Mouse (Mus musculus) forelimb bud, embryonic 11.5 days (tissue): ENCODE measurements around the gene Crygs.
"Not testable (repeated sequence)": the region's sequence is repeated elsewhere in the genome, so short reads cannot be mapped to it uniquely, and the experiment has no call there.

ENCODE experiments used
- DNase-seq: peaks from one replicate; pipeline ENCODE4 v3.0.0-alpha.2; 2012; ENCODE audit warnings: low read depth, low spot score

Gene Crygs

DNA sequence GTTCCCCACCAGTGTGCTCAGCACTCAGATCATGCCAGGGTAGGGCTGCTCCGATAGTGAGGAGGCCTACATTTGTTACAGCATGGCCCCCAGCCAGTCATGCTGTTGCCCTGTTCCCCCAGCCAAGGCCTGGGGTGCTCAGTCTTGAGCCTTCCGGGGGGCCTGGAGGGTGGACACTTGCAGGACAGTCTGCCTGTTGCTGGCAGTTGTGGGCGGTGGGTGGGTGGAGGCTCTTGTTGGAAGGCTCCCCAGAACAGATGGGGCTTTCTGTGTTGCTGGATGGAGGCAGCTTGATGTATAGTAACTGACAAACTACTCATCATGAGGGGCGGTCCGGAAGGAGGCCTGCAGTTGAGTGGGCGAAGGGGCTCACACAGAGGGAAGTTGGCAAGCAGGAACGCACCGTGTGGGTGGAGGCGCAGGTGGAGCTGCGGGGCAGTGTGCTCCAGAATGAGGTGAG is 21.4 kb downstream of the Crygs start:
- no peak for DNase-seq

DNA sequence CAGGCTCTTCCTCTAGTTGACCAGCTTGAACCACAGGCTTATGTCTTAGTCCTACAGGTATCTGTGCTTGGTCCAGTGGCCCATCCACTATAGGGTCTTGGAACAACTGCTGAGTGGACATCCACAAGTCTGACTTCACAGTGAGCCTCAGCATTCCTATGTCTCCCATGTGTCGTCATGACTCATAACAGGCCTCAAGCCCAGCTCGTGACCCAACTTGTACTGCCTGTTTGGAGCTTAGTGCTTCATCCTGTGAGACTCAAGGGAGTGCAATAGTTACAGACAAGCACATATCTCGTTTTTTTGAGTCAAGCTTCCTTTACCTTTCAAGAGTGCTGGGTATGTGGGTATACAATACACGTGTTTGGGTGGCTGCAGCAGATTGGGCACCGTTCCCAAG is 28.7 kb downstream of the Crygs start:
- DNase-seq, result no peak

DNA sequence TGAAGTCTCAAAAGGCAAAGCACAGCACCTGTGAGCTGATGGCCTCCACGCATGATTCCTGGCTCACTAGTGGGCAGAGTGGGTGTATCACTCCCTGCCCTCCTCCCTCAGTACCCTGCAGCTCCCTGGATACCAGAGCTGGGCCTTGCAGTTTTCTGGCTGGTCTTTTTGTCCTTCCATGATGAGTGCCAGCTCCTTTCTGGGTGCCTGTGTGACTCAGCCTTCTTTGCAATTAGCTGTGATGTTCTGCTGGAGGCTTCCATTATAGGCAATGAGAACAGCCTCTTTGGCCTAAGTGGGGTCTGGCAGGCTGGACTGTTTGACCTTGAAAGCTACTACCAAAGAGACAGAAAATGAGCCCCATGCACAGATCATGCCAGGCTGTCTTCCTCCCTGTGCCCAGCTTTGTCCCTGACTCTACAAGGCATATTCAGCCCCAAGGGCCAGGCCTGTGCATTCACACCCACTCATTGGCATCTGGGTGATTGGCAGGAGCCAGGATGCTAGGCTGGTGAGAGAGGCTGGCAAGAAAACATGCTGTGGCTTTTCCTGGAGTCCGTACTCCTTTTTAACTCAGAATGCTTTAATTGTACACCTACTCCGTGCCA is 32.0 kb downstream of the Crygs start:
- DNase-seq, result no peak

GRCm38 (mm10) chr16:22778296-22778695 is 33.1 kb downstream of the Crygs start:
- not testable (repeated sequence) for DNase-seq

- DNase-seq, result no peak
Measured at GRCm38 (mm10) chr16:22775471-22775985, 35.8 kb downstream of the Crygs start.

- no peak for DNase-seq
Measured at GRCm38 (mm10) chr16:22768661-22769060, 42.7 kb downstream of the Crygs start.

- no peak for DNase-seq
Measured at GRCm38 (mm10) chr16:22767405-22767804, 44.0 kb downstream of the Crygs start.

DNA sequence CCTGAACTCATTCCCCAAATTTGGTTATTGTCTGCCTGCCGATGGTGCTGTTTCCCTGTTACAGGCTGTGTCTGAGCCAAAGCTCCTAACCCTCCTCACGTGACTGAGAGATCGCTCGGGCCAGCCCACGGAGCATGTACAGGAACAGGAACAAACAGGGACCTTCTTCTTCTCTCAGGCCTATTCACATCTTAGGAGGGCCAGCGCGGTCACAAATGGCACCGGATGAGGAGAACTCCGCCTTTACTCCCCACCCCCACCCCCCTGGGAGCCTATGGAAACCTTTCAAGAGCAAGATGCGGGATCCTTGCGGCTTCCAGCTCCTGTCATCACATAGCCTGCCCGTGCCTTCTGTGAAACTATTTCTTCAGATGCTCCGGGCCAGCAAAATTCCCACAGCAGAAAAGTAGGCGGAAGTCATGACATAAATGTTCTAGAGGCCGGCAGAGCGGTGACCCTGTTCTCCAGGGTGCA is 44.6 kb downstream of the Crygs start:
- no peak for DNase-seq

DNA sequence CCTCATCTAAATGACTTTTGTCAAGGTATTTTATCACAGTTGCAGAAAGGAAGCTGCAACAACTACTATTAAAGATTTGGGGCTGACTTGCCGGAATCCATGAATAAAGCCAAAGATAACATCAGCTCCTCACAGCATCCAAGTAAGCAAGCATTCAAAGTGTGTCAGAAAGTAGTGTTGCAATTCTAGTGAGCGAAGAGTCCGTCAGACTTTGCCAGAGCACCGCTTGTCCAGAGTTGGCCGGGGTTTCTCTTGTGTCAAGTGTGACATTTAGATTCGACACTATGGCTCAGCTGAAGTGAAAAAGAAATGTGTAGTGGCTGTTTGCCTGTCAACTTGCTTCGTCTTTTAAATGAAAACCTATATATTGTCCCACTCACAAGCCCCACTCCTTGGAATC is 45.8 kb downstream of the Crygs start:
- no peak for DNase-seq
